Mouse (Mus musculus) midbrain, embryonic 13.5 days (tissue): ENCODE measurements at regions not wholly inside any gene's neighbourhood (a gene's known extent, or its start where the extent isn't known, plus 50 kb on each side); places are given as distances from the start of the nearest gene placed in this dataset.

ENCODE experiments used
- ATAC-seq: fragments of 200-750 bp; cut with Nextera tagmentation; 2 replicates; pipeline ENCODE4 v1.8.0; 2017; ENCODE audit warnings: mild to moderate bottlenecking, moderate TSS enrichment, moderate library complexity
- H3K27ac ChIP-seq: fragments of 300-500 bp; sonication (generic); 2 replicates; pipeline ENCODE4 v1.5.1; 2015; ENCODE audit warnings: inconsistent platforms, mild to moderate bottlenecking, moderate library complexity
- H3K27me3 ChIP-seq: fragments of 300-500 bp; sonication (generic); 2 replicates; pipeline ENCODE4 v1.6.1; 2015; ENCODE audit warnings: mild to moderate bottlenecking, inconsistent platforms
- H3K36me3 ChIP-seq: fragments of 300-500 bp; sonication (generic); 2 replicates; pipeline ENCODE4 v1.6.1; 2015; ENCODE audit warnings: mild to moderate bottlenecking, inconsistent platforms
- H3K4me1 ChIP-seq: fragments of 300-500 bp; sonication (generic); replicated peaks from 2 replicates; pipeline ENCODE4 v1.6.1; 2015; ENCODE audit warnings: inconsistent platforms
- H3K4me2 ChIP-seq: fragments of 300-500 bp; sonication (generic); replicated peaks from 2 replicates; pipeline ENCODE4 v1.6.1; 2015; ENCODE audit warnings: moderate library complexity, mild to moderate bottlenecking, inconsistent platforms
- H3K4me3 ChIP-seq: fragments of 300-500 bp; sonication (generic); replicated peaks from 2 replicates; pipeline ENCODE4 v1.5.1; 2015; ENCODE audit warnings: mild to moderate bottlenecking, inconsistent platforms
- H3K9ac ChIP-seq: fragments of 300-500 bp; sonication (generic); replicated peaks from 2 replicates; pipeline ENCODE4 v1.6.1; 2015; ENCODE audit warnings: mild to moderate bottlenecking, inconsistent platforms
- H3K9me3 ChIP-seq: fragments of 300-500 bp; sonication (generic); 2 replicates; pipeline ENCODE4 v1.6.1; 2016; ENCODE audit warnings: mild to moderate bottlenecking, inconsistent platforms
- WGBS: fragments of 180-500 bp; shearing (Covaris S2); methylation state at CpG from one replicate; pipeline ENCODE4 v1.1.7; 2015; 5-methylcytosine and 5-hydroxymethylcytosine counted together

- Histone ChIP-seq H3K4me3 (no peak overlapping the region), H3K27me3 (no peaks in the 10 kb centered on the region), H3K9ac (no peak overlapping the region), H3K4me2 (no peak overlapping the region), H3K36me3 (no peaks in the 10 kb centered on the region), H3K4me1 (0 out of 2 replicates have a peak, but pooled peaks cover 5% of the 10 kb centered on the region), H3K9me3 (no peaks in the 10 kb centered on the region), H3K27ac (no peak overlapping the region)
- ATAC-seq: no peak
- WGBS: 49% methylated on average over 6 of the region's 6 CpGs
Measured at GRCm38 (mm10) chr5:64661959-64662358, 141.2 kb upstream of the Klf3 start.

DNA sequence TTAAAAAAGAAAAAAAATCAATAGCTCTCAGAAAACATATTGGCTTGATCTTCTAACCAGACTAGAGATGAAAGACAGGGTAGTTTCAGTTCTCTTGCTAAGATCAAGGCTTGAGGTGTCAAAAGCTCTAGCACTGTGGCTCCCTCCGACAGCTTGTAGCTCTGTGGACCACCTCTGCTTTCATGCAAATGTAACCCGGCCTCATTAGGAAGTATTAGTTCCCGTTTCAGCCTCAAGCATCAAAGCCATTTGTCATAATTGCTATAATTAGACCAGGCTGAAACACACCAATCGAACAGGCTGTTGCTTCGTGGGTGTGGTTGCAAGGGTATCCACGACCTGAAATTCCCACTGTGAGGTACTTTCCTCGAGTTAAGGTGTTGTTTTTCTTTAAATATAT lies 140.7 kb upstream of the Klf3 start:
- H3K4me3 ChIP-seq: no peak overlapping the region
- no peak overlapping the region for H3K9ac ChIP-seq
- WGBS: 66% methylated on average over 7 of the region's 7 CpGs
- H3K36me3 ChIP-seq: no peaks in the 10 kb centered on the region
- H3K4me2 ChIP-seq: no peak overlapping the region
- ATAC-seq: no peak
- H3K27me3 ChIP-seq: no peaks in the 10 kb centered on the region
- H3K4me1 ChIP-seq: 0 out of 2 replicates have a peak, but pooled peaks cover 5% of the 10 kb centered on the region
- no peak overlapping the region for H3K27ac ChIP-seq
- H3K9me3 ChIP-seq: no peaks in the 10 kb centered on the region

GRCm38 (mm10) chr5:64663766-64664165 lies 139.4 kb upstream of the Klf3 start:
- Histone ChIP-seq H3K9me3 (no peaks in the 10 kb centered on the region), H3K27ac (no peak overlapping the region), H3K4me2 (no peak overlapping the region), H3K9ac (no peak overlapping the region), H3K4me1 (0 out of 2 replicates have a peak, but pooled peaks cover 5% of the 10 kb centered on the region), H3K36me3 (no peaks in the 10 kb centered on the region), H3K27me3 (no peaks in the 10 kb centered on the region), H3K4me3 (no peak overlapping the region)
- WGBS: 61% methylated on average over 1 of the region's 1 CpGs
- no peak for ATAC-seq

DNA sequence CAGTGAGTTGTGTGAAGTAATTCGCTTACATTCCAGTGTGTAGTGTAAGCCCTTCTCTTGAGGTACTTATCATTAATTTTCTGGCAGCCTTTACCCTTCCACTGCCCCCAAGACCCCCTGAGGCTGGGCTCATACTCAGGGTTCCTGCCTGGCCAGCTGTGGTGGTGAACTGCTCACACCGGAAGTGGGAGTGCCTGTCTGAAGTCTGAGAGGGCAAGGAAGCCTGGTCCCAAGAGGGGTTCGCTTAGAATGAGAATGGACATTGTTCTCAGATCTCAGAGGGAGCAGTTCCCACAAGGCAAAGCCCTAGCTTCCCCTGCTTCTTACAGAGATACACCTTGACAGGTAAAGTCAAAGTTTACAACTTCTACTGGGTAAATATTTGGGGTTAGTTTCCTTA lies 138.1 kb upstream of the Klf3 start:
- no peak for ATAC-seq
- Histone ChIP-seq H3K27me3 (no peaks in the 10 kb centered on the region), H3K4me3 (no peak overlapping the region), H3K9ac (no peak overlapping the region), H3K9me3 (no peaks in the 10 kb centered on the region), H3K27ac (no peak overlapping the region), H3K36me3 (no peaks in the 10 kb centered on the region), H3K4me1 (0 out of 2 replicates have a peak, but pooled peaks cover 5% of the 10 kb centered on the region), H3K4me2 (no peak overlapping the region)
- whole genome bisulfite sequencing: 79% methylated on average over 3 of the region's 3 CpGs

GRCm38 (mm10) chr5:64666256-64666655 lies 136.9 kb upstream of the Klf3 start:
- no peak overlapping the region for H3K27ac ChIP-seq
- H3K4me3 ChIP-seq: no peak overlapping the region
- H3K4me2 ChIP-seq: no peak overlapping the region
- 0 out of 2 replicates have a peak, but pooled peaks cover 5% of the 10 kb centered on the region for H3K4me1 ChIP-seq
- WGBS: 76% methylated on average over 3 of the region's 3 CpGs
- no peak overlapping the region for H3K9ac ChIP-seq
- no peak for ATAC-seq
- H3K9me3 ChIP-seq: no peaks in the 10 kb centered on the region
- H3K27me3 ChIP-seq: no peaks in the 10 kb centered on the region
- no peaks in the 10 kb centered on the region for H3K36me3 ChIP-seq

GRCm38 (mm10) chr5:64667053-64667452 lies 136.1 kb upstream of the Klf3 start:
- Histone ChIP-seq H3K9ac (no peak overlapping the region), H3K4me2 (no peak overlapping the region), H3K27ac (no peak overlapping the region), H3K4me3 (no peak overlapping the region), H3K4me1 (0 out of 2 replicates have a peak, but pooled peaks cover under 1% of the 10 kb centered on the region), H3K27me3 (no peaks in the 10 kb centered on the region), H3K36me3 (no peaks in the 10 kb centered on the region), H3K9me3 (no peaks in the 10 kb centered on the region)
- WGBS: 92% methylated on average over 3 of the region's 3 CpGs
- ATAC-seq: no peak

DNA sequence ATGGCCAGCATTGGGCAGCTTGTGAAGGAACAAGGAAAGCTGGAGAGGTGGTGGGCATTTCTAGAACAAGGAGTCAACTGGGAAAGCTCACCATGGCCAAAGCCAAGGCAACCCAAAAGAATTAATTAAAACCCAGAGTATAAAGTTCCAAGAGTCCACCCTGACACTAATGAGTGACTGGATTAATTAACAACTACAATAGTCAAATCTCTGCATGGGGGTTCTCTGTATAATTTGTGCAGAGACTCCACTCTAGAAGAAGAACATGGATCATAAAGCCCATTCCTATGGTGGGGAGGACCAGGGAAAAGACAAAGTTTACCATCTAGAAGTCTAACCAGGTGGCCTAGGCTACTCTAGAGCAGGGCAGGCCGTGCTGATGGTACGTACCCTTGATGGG lies 129.3 kb upstream of the Klf3 start:
- Histone ChIP-seq H3K9me3 (no peaks in the 10 kb centered on the region), H3K9ac (no peak overlapping the region), H3K36me3 (no peaks in the 10 kb centered on the region), H3K4me2 (no peak overlapping the region), H3K27me3 (no peaks in the 10 kb centered on the region), H3K4me1 (no peaks in the 10 kb centered on the region), H3K27ac (no peak overlapping the region), H3K4me3 (no peak overlapping the region)
- ATAC-seq: no peak
- WGBS: 90% methylated on average over 2 of the region's 2 CpGs

DNA sequence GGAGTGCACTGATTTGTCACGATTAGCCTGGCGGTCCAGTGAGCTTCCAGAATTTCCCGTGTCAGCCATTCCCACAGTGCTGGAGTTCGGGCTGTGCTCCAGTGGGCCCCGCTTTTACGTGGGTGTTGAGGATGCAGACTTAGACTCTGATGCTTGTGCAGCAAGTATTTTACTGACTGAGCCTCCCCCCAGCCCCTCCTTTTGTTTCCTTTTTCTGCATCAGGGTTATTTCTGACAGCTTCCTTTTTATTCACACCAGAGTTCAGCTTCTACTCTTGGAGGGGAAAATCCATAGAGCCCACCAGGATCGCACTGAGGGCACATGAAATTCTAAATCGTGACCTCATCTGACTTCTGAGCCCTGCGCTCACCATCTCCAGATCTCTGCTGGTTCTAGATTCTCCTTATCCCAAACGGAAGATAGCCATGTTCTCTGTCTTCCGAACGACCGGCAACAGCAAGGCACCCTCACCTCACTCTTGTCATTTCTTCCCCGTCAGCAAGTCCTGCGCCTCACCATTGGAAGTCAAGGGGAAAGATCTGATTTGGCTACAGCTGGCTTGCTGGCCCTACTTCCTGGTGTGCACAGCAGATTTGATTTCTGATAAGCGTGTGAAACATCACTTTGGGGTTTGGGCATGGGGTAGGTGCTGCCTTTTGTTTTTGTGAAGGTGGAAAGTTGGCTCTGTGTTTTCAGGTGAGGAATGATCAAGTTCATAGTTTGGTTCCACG lies 126.8 kb upstream of the Klf3 start:
- no peak overlapping the region for H3K9ac ChIP-seq
- H3K4me2 ChIP-seq: no peak overlapping the region
- H3K9me3 ChIP-seq: no peaks in the 10 kb centered on the region
- ATAC-seq: no peak
- no peak overlapping the region for H3K27ac ChIP-seq
- no peaks in the 10 kb centered on the region for H3K36me3 ChIP-seq
- no peaks in the 10 kb centered on the region for H3K4me1 ChIP-seq
- 90% methylated on average over 17 of the region's 17 CpGs for WGBS
- no peaks in the 10 kb centered on the region for H3K27me3 ChIP-seq
- H3K4me3 ChIP-seq: no peak overlapping the region

GRCm38 (mm10) chr5:64676946-64677588 lies 126.1 kb upstream of the Klf3 start:
- no peak for ATAC-seq

GRCm38 (mm10) chr5:64678706-64679105 lies 124.5 kb upstream of the Klf3 start:
- H3K27me3 ChIP-seq: no peaks in the 10 kb centered on the region
- no peak overlapping the region for H3K9ac ChIP-seq
- no peaks in the 10 kb centered on the region for H3K36me3 ChIP-seq
- no peaks in the 10 kb centered on the region for H3K4me1 ChIP-seq
- H3K9me3 ChIP-seq: no peaks in the 10 kb centered on the region
- ATAC-seq: no peak
- H3K4me3 ChIP-seq: no peak overlapping the region
- H3K4me2 ChIP-seq: no peak overlapping the region
- no peak overlapping the region for H3K27ac ChIP-seq
- 98% methylated on average over 2 of the region's 2 CpGs for WGBS

More at GRCm38 (mm10) chr5:64676946-64677588, 126.1 kb upstream of the Klf3 start:
- no peaks in the 10 kb centered on the region for H3K4me1 ChIP-seq
- no peak overlapping the region for H3K4me2 ChIP-seq
- no peaks in the 10 kb centered on the region for H3K27me3 ChIP-seq
- H3K36me3 ChIP-seq: no peaks in the 10 kb centered on the region
- H3K9me3 ChIP-seq: no peaks in the 10 kb centered on the region
- H3K27ac ChIP-seq: no peak overlapping the region
- 93% methylated on average over 8 of the region's 8 CpGs for WGBS
- no peak overlapping the region for H3K9ac ChIP-seq
- H3K4me3 ChIP-seq: no peak overlapping the region

- H3K9ac ChIP-seq: no peak overlapping the region
- no peaks in the 10 kb centered on the region for H3K9me3 ChIP-seq
- no peaks in the 10 kb centered on the region for H3K4me1 ChIP-seq
- no peak overlapping the region for H3K4me3 ChIP-seq
- H3K27ac ChIP-seq: no peak overlapping the region
- no peak for ATAC-seq
- 83% methylated on average over 18 of the region's 18 CpGs for WGBS
- no peak overlapping the region for H3K4me2 ChIP-seq
- no peaks in the 10 kb centered on the region for H3K36me3 ChIP-seq
- H3K27me3 ChIP-seq: no peaks in the 10 kb centered on the region
Measured at GRCm38 (mm10) chr5:64679996-64680625, 123.1 kb upstream of the Klf3 start.

GRCm38 (mm10) chr5:64681161-64681560 lies 122.0 kb upstream of the Klf3 start:
- Histone ChIP-seq H3K36me3 (no peaks in the 10 kb centered on the region), H3K9ac (no peak overlapping the region), H3K27ac (no peak overlapping the region), H3K4me3 (no peak overlapping the region), H3K27me3 (no peaks in the 10 kb centered on the region), H3K9me3 (no peaks in the 10 kb centered on the region), H3K4me2 (no peak overlapping the region), H3K4me1 (no peaks in the 10 kb centered on the region)
- WGBS: 78% methylated on average over 5 of the region's 5 CpGs
- ATAC-seq: no peak
